26 mouse cellular contexts compared by ENCODE assay signal in the genomic region with DNA sequence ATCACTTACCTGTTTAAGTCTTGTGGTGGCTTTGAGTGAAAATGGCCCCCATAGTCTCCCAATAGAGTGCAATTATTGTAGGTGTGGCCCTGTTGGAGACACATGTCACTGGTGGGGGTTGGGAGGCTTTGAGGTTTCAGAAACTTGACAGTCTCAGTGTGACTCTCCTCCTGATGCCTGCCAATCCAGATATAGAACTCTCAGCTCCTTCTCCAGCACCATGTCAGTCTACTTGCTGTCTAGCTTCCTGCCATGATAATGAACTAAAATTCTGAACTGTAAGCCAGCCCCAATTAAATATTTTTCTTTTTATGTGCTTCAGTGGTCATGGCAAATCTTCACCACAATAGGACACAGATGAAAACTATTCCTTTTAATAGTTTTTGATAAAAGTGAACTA.
"Had no signal": no experiment of that assay in that cellular context is flagged by ENCODE, and none has a peak within 500 bp of the region (broad histone marks: within the 10 kb centered on the region; RNA-seq: fewer than 3 reads in every experiment).

No protein-coding gene starts in this region.

- H3K36me3 ChIP-seq: embryonic facial prominence, embryonic 10.5 days; embryonic facial prominence, embryonic 12.5 days; embryonic facial prominence, embryonic 13.5 days; embryonic facial prominence, embryonic 15.5 days; heart, embryonic 10.5 days; heart, embryonic 12.5 days had no signal

- H3K9me3 ChIP-seq: embryonic facial prominence, embryonic 10.5 days; embryonic facial prominence, embryonic 12.5 days; embryonic facial prominence, embryonic 13.5 days; embryonic facial prominence, embryonic 15.5 days; heart, embryonic 10.5 days; heart, embryonic 12.5 days had no signal

- ATAC-seq: forebrain, postnatal 0 days had no signal

- DNase-seq: cerebellum, adult 2 months; cerebellum, adult 8-10 months; cerebellum, adult 9-10 months; cerebellum, adult 9-11 months; cerebellum, postnatal 10 days; cerebellum, postnatal 14 days; cerebellum, postnatal 25 days; cerebellum, postnatal 36 days; embryo, embryonic 11 days; forebrain, postnatal 0 days; gastrocnemius, adult 2 months; gastrocnemius, postnatal 10 days; gastrocnemius, postnatal 14 days; gastrocnemius, postnatal 25 days; gastrocnemius, postnatal 36 days; heart, adult 11 months; heart, adult 18-20 months; heart, adult 2 months had no signal

- H3K4me2 ChIP-seq: embryonic facial prominence, embryonic 12.5 days; embryonic facial prominence, embryonic 13.5 days; embryonic facial prominence, embryonic 15.5 days; heart, embryonic 11.5 days; heart, embryonic 12.5 days had no signal

- H3K4me1 ChIP-seq: embryonic facial prominence, embryonic 10.5 days; embryonic facial prominence, embryonic 12.5 days; embryonic facial prominence, embryonic 13.5 days; embryonic facial prominence, embryonic 15.5 days; heart, embryonic 10.5 days; heart, embryonic 12.5 days had no signal

- H3K27ac ChIP-seq: embryonic facial prominence, embryonic 10.5 days; embryonic facial prominence, embryonic 12.5 days; embryonic facial prominence, embryonic 13.5 days; embryonic facial prominence, embryonic 15.5 days; gastrocnemius, adult 2 months; heart, adult 2 months; heart, embryonic 10.5 days had no signal

- H3K9ac ChIP-seq: embryonic facial prominence, embryonic 12.5 days; embryonic facial prominence, embryonic 13.5 days; embryonic facial prominence, embryonic 15.5 days; forebrain, postnatal 0 days; heart, embryonic 12.5 days had no signal

- H3K4me3 ChIP-seq: embryonic facial prominence, embryonic 10.5 days; embryonic facial prominence, embryonic 12.5 days; embryonic facial prominence, embryonic 13.5 days; embryonic facial prominence, embryonic 15.5 days; erythroblast, embryonic 14.5 days; gastrocnemius, adult 2 months; heart, adult 2 months; heart, embryonic 10.5 days; heart, embryonic 12.5 days had no signal

- H3K27me3 ChIP-seq: embryonic facial prominence, embryonic 12.5 days; embryonic facial prominence, embryonic 13.5 days; embryonic facial prominence, embryonic 15.5 days; heart, embryonic 12.5 days had no signal
